Mouse (Mus musculus) liver, postnatal 0 days (tissue): ENCODE measurements around the gene Nbeal2.
A peak's percentile ranks its signal among the peaks of the same experiment; 100 is the strongest.

Experiments
- CTCF ChIP-seq: sonication (generic); IDR thresholded peaks from 2 replicates; pipeline ENCODE4 v1.5.1; 2016; ENCODE audit warnings: antibody characterized with exemption, low read depth
- EP300 ChIP-seq: IDR thresholded peaks from 2 replicates; pipeline ENCODE4 v1.6.1; 2016; ENCODE audit warnings: antibody characterized with exemption, low read depth, mild to moderate bottlenecking

GRCm38 (mm10) chr9:110631191-110631590, 22.8 kb downstream of the Nbeal2 start:
- TF ChIP-seq EP300: no peak
- TF ChIP-seq CTCF: peak; percentile 71
